Mouse (Mus musculus) lung, adult 2 months (tissue): ENCODE data around the gene Abcg5.

Source experiments
- CTCF ChIP-seq: fragments of 200-500 bp; IDR thresholded peaks from 2 replicates; pipeline ENCODE4 v1.5.1; 2011; ENCODE audit warnings: mild to moderate bottlenecking, low read length, control low read depth; ENCODE audit not compliant: insufficient read depth
- POLR2A ChIP-seq: fragments of 200-500 bp; IDR thresholded peaks from 2 replicates; pipeline ENCODE4 v1.6.1; 2011; ENCODE audit warnings: low read depth, mild to moderate bottlenecking, control low read depth, low read length, borderline replicate concordance; ENCODE audit errors: extremely low read depth

- TF ChIP-seq CTCF, result no peak
- no peak for TF ChIP-seq POLR2A
Measured at GRCm38 (mm10) chr17:84732612-84733011, 49.8 kb upstream of the Abcg5 start.
